Mouse (Mus musculus): ENCODE data around the gene 1810009A15Rik. TPM values are rescaled to one million over a fixed set of nuclear protein-coding genes. Genes with fewer than 3 reads are reported as not detected.
A peak's percentile ranks its signal among the peaks of the same experiment; 100 is the strongest.

1810009A15Rik gene
- total RNA-seq, 1 experiment: 214 TPM

DNA sequence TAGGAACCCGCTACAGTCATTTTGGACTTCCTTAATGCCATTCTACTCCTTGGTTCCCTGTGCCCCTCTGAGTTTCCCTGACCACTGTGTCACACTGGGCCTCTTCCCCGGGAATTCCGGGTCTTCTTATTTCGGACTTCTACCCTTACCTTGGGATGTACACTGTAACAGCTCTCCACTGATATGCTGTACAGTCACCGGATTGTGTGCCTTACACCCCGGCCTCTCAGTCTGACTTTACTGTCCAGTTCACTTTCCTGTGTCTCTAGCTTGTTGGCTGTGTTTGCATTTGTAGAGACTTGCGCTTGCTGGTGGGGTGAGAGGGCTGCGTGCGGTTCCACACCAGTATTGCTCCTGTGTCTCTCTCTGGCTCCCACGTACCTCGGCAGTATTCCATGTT, 41.5 kb downstream of the 1810009A15Rik start:
- DNase-seq (ENCODE audit: low read depth, low spot score): no peak
- H3K36me3 ChIP-seq (ENCODE audit: control insufficient read depth, insufficient read depth, low read length, poor library complexity, severe bottlenecking): peaks cover 2% of the 10 kb centered on the region; the same call in 1 of the 2 replicates

DNA sequence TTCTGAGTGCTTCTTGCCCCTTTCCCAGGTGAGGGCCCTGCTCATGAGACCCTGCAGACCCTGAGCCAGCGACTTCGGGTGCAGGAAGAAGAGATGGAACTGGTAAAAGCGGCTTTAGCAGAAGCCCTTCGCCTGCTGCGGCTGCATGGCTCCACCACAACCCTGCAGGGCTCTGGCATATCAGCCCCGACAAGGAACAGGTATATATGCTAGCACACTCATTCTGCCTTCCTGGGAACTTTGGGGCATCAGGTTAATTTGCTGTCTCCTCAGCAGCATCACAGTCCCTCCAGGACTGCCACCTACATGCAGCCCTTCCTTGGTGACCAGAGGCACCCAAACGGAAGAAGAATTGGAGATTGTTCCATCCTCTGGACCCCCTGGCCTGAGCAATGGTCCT, 42.1 kb downstream of the 1810009A15Rik start:
- H3K9ac ChIP-seq (ENCODE audit: insufficient read depth, low read depth, low read length, poor library complexity, severe bottlenecking): no peak overlapping the region
- H3K4me3 ChIP-seq (ENCODE audit: insufficient read depth in 1 of 2, low read depth in 1 of 2, low read length in 2 of 2, poor library complexity in 1 of 2, severe bottlenecking in 1 of 2): no peak overlapping the region
- no peak for TF ChIP-seq MAFK (IDR thresholded peaks at IDR 0.05; ENCODE audit: insufficient read depth, low read depth, low read length)
- TF ChIP-seq ZC3H11A (IDR thresholded peaks at IDR 0.05; ENCODE audit: borderline replicate concordance, low read depth, low read length): no peak
- TF ChIP-seq CHD2 (IDR thresholded peaks at IDR 0.05; ENCODE audit: low read depth, low read length): no peak
- no peak for TF ChIP-seq ZNF384 (IDR thresholded peaks at IDR 0.05; ENCODE audit: low read depth, low read length)
- no peak for TF ChIP-seq HCFC1 (IDR thresholded peaks at IDR 0.05; ENCODE audit: borderline replicate concordance, insufficient read depth, low read length)
- peaks cover 2% of the 10 kb centered on the region; the same call in 1 of the 2 replicates for H3K36me3 ChIP-seq (ENCODE audit: control insufficient read depth, insufficient read depth, low read length, poor library complexity, severe bottlenecking)
- DNase-seq (ENCODE audit: low read depth, low spot score): no peak
- in situ Hi-C loops (cut with MboI; ENCODE audit: low sequenced_read_pairs in 2 of 2, unreplicated experiment in 2 of 2): no loop called here
- peaks cover 0 to 8% of the 10 kb centered on the region in 2 experiments; a peak in 1 of 4 replicates for H3K4me1 ChIP-seq (ENCODE audit: control insufficient read depth in 2 of 2, insufficient read depth in 2 of 2, low read length in 2 of 2, poor library complexity in 1 of 2)
- H3K9me3 ChIP-seq (ENCODE audit: control insufficient read depth, insufficient read depth, low read depth, low read length): no peaks in the 10 kb centered on the region
- no peak overlapping the region for H3K27ac ChIP-seq (ENCODE audit: insufficient read depth, low read depth, low read length, poor library complexity, severe bottlenecking)

More for the DNA sequence above, 41.5 kb downstream of the 1810009A15Rik start:
- in situ Hi-C loops (cut with MboI; ENCODE audit: low sequenced_read_pairs in 2 of 2, unreplicated experiment in 2 of 2): no loop called here
- H3K4me3 ChIP-seq (ENCODE audit: insufficient read depth in 1 of 2, low read depth in 1 of 2, low read length in 2 of 2, poor library complexity in 1 of 2, severe bottlenecking in 1 of 2): peak overlapping the region; percentile 83 to 85
- no peaks in the 10 kb centered on the region for H3K9me3 ChIP-seq (ENCODE audit: control insufficient read depth, insufficient read depth, low read depth, low read length)
- peak overlapping the region; percentile 80; the same call in 1 of the 2 replicates for H3K9ac ChIP-seq (ENCODE audit: insufficient read depth, low read depth, low read length, poor library complexity, severe bottlenecking)
- TF ChIP-seq HCFC1 (IDR thresholded peaks at IDR 0.05; ENCODE audit: borderline replicate concordance, insufficient read depth, low read length) (no peak), ZNF384 (IDR thresholded peaks at IDR 0.05; ENCODE audit: low read depth, low read length) (no peak), MAFK (IDR thresholded peaks at IDR 0.05; ENCODE audit: insufficient read depth, low read depth, low read length) (no peak), ZC3H11A (IDR thresholded peaks at IDR 0.05; ENCODE audit: borderline replicate concordance, low read depth, low read length) (no peak), CHD2 (IDR thresholded peaks at IDR 0.05; ENCODE audit: low read depth, low read length) (no peak)
- H3K27ac ChIP-seq (ENCODE audit: insufficient read depth, low read depth, low read length, poor library complexity, severe bottlenecking): no peak overlapping the region
- H3K4me1 ChIP-seq (ENCODE audit: control insufficient read depth in 2 of 2, insufficient read depth in 2 of 2, low read length in 2 of 2, poor library complexity in 1 of 2): peaks cover 0 to 8% of the 10 kb centered on the region in 2 experiments; a peak in 1 of 4 replicates

DNA sequence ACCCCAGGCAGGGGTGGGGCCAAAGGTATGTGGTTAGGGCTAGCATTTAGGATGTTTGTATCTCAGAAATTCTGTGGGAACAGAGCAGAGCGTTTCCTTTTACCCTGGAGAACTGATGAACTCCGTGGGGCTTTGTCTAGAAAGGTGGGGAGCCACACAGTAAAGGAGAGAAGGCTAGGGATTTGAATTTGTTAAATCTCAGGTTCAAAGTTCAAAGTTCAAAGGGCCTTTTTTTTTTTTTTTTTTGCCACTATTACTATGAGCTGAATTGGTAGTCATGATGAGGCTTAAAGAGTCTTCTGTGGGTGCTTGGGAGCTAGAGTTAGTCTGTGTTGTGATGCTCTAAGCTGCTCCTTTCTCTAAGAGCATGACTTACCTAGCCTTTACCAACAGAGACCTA, 48.1 kb downstream of the 1810009A15Rik start:
- no peak for DNase-seq (ENCODE audit: low read depth, low spot score)
- Histone ChIP-seq H3K27ac (ENCODE audit: insufficient read depth, low read depth, low read length, poor library complexity, severe bottlenecking) (no peak overlapping the region), H3K36me3 (ENCODE audit: control insufficient read depth, insufficient read depth, low read length, poor library complexity, severe bottlenecking) (peaks cover 7% of the 10 kb centered on the region), H3K9ac (ENCODE audit: insufficient read depth, low read depth, low read length, poor library complexity, severe bottlenecking) (no peak overlapping the region), H3K9me3 (ENCODE audit: control insufficient read depth, insufficient read depth, low read depth, low read length) (no peaks in the 10 kb centered on the region), H3K4me1 (ENCODE audit: control insufficient read depth in 2 of 2, insufficient read depth in 2 of 2, low read length in 2 of 2, poor library complexity in 1 of 2) (peaks cover 3 to 15% of the 10 kb centered on the region in 2 experiments; a peak in 1 of 4 replicates), H3K4me3 (ENCODE audit: insufficient read depth in 1 of 2, low read depth in 1 of 2, low read length in 2 of 2, poor library complexity in 1 of 2, severe bottlenecking in 1 of 2) (no peak overlapping the region)
- TF ChIP-seq ZNF384 (IDR thresholded peaks at IDR 0.05; ENCODE audit: low read depth, low read length) (peak; percentile 65; the same call in 1 of the 2 replicates), HCFC1 (IDR thresholded peaks at IDR 0.05; ENCODE audit: borderline replicate concordance, insufficient read depth, low read length) (no peak), CHD2 (IDR thresholded peaks at IDR 0.05; ENCODE audit: low read depth, low read length) (peak; percentile 48; the same call in 1 of the 2 replicates)
- in situ Hi-C loops (cut with MboI; ENCODE audit: low sequenced_read_pairs in 2 of 2, unreplicated experiment in 2 of 2): no loop called here

Other genes with a start within 250 kb of the 1810009A15Rik start
- gene Chrm1, start 225.1 kb upstream of the 1810009A15Rik start, total RNA-seq (2012; rRNA removed): 0.04 and 0.11 TPM in 2 replicates
- 354 and 566 TPM in 2 replicates for gene Slc3a2, start 165.5 kb upstream of the 1810009A15Rik start, total RNA-seq (2012; rRNA removed)
- gene Wdr74, start 153.0 kb upstream of the 1810009A15Rik start, total RNA-seq (2012; rRNA removed): 173 and 180 TPM in 2 replicates
- gene 1700092M07Rik, start 148.1 kb upstream of the 1810009A15Rik start, total RNA-seq (2012; rRNA removed): 8.5 and 8.9 TPM in 2 replicates
- gene Stx5a, start 147.4 kb upstream of the 1810009A15Rik start, total RNA-seq (2012; rRNA removed): 66.3 and 73.2 TPM in 2 replicates
- 99.5 and 101 TPM in 2 replicates for gene Nxf1, start 131.8 kb upstream of the 1810009A15Rik start, total RNA-seq (2012; rRNA removed)
- gene Tmem223, start 117.9 kb upstream of the 1810009A15Rik start, total RNA-seq (2012; rRNA removed): 77.3 and 125 TPM in 2 replicates
- 45.9 and 51.2 TPM in 2 replicates for gene Tmem179b, start 114.4 kb upstream of the 1810009A15Rik start, total RNA-seq (2012; rRNA removed)
- gene Taf6l, start 102.4 kb upstream of the 1810009A15Rik start, total RNA-seq (2012; rRNA removed): 28.6 and 29.4 TPM in 2 replicates
- 113 and 144 TPM in 2 replicates for gene Polr2g, start 90.3 kb upstream of the 1810009A15Rik start, total RNA-seq (2012; rRNA removed)
- 3.4 TPM in 2 replicates for gene Zbtb3, start 86.3 kb upstream of the 1810009A15Rik start, total RNA-seq (2012; rRNA removed)
- 42.6 and 47.5 TPM in 2 replicates for gene Ttc9c, start 69.5 kb upstream of the 1810009A15Rik start, total RNA-seq (2012; rRNA removed)
- gene Hnrnpul2, start 68.8 kb upstream of the 1810009A15Rik start, total RNA-seq (2012; rRNA removed): 37.5 and 48.5 TPM in 2 replicates
- gene AC129217.1, start 59.1 kb upstream of the 1810009A15Rik start, total RNA-seq (2012; rRNA removed): 1.4 and 2.7 TPM in 2 replicates
- gene Bscl2, start 51.4 kb upstream of the 1810009A15Rik start, total RNA-seq (2012; rRNA removed): 62.6 and 79.6 TPM in 2 replicates
- 4.5 TPM in 2 replicates for gene Gng3, start 49.7 kb upstream of the 1810009A15Rik start, total RNA-seq (2012; rRNA removed)
- 1.3 and 2.4 TPM in 2 replicates for gene Lrrn4cl, start 38.1 kb upstream of the 1810009A15Rik start, total RNA-seq (2012; rRNA removed)
- gene Ubxn1, start 17.4 kb upstream of the 1810009A15Rik start, total RNA-seq (2012; rRNA removed): 207 and 220 TPM in 2 replicates
- gene Uqcc3, start 7.9 kb upstream of the 1810009A15Rik start, total RNA-seq (2012; rRNA removed): 75.3 and 83.4 TPM in 2 replicates
- gene Lbhd1, start 5.1 kb upstream of the 1810009A15Rik start, total RNA-seq (2012; rRNA removed): 11.0 and 14.3 TPM in 2 replicates
- not detected in 2 replicates for gene Gm49403, start 4.9 kb upstream of the 1810009A15Rik start, total RNA-seq (2012; rRNA removed)
- gene Gm49416, start 73 bp downstream of the 1810009A15Rik start, total RNA-seq (2012; rRNA removed): not detected in 2 replicates
- 54.0 and 59.3 TPM in 2 replicates for gene Ints5, start 4.2 kb downstream of the 1810009A15Rik start, total RNA-seq (2012; rRNA removed)
- 321 and 436 TPM in 2 replicates for gene Ganab, start 9.2 kb downstream of the 1810009A15Rik start, total RNA-seq (2012; rRNA removed)
- 30.4 and 36.8 TPM in 2 replicates for gene B3gat3, start 31.5 kb downstream of the 1810009A15Rik start, total RNA-seq (2012; rRNA removed)
- 3.6 and 4.0 TPM in 2 replicates for gene Rom1, start 40.5 kb downstream of the 1810009A15Rik start, total RNA-seq (2012; rRNA removed)
- 20.6 and 22.2 TPM in 2 replicates for gene Eml3, start 40.7 kb downstream of the 1810009A15Rik start, total RNA-seq (2012; rRNA removed)
- gene Mta2, start 53.0 kb downstream of the 1810009A15Rik start, total RNA-seq (2012; rRNA removed): 89.8 and 92.9 TPM in 2 replicates
- gene Tut1, start 65.0 kb downstream of the 1810009A15Rik start, total RNA-seq (2012; rRNA removed): 42.6 and 49.6 TPM in 2 replicates
- 1,417 and 1,811 TPM in 2 replicates for gene Eef1g, start 78.2 kb downstream of the 1810009A15Rik start, total RNA-seq (2012; rRNA removed)
- 102 and 155 TPM in 2 replicates for gene Ahnak, start 100.4 kb downstream of the 1810009A15Rik start, total RNA-seq (2012; rRNA removed)
- not detected in 2 replicates for gene Scgb1a1, start 199.1 kb downstream of the 1810009A15Rik start, total RNA-seq (2012; rRNA removed)
- gene Asrgl1, start 246.8 kb downstream of the 1810009A15Rik start, total RNA-seq (2012; rRNA removed): 14.4 and 17.2 TPM in 2 replicates

All from ES-E14 (cell line).